Mouse (Mus musculus): ENCODE measurements around the gene Insr. TPM values are rescaled to one million over a fixed set of nuclear protein-coding genes. Genes with fewer than 3 reads are reported as not detected.

The Insr gene
- total and polyA plus RNA-seq, 3 experiments = 2.1 to 4.6 (median 3.0) TPM

DNA sequence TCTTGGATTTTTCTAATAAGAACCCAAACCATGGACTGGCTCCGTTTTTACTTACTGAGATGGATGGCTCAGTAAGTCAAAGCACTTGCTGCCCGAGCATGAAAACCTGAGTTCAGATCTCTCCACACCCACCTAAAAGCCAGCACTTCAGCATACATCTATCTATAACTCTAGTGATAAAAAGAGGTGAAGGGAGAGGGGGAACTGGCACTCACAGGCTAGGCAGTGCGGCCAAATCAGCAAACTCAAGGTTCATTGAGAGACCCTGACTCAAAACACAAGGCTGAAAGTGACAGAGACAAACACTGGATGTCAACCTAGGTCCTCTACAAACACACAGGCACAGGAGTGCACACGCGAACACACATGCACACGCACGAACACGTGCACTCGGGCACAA, 2.2 kb downstream of the Insr start:
- H3K4me3 ChIP-seq (replicated peaks in 1 of 3; ENCODE audit: low read depth in 2 of 3, low read length in 2 of 3, poor library complexity in 1 of 3) = no peak overlapping the region
- no peak overlapping the region for H3K4me2 ChIP-seq (ENCODE audit: insufficient read depth, low read depth, poor library complexity, severe bottlenecking)
- dilution Hi-C loops (cut with MboI; ENCODE audit: extremely low pct_ligation_motif_present, extremely low pct_unique_long_range_greater_than_20kb, low sequenced_read_pairs) = no loop called here
- H3K27ac ChIP-seq (ENCODE audit: insufficient read depth, low read depth) = no peak overlapping the region
- TF ChIP-seq RAD21 (IDR thresholded peaks at IDR 0.05; ENCODE audit: low read depth, low read length) (no peak), ELF1 (IDR thresholded peaks at IDR 0.05; ENCODE audit: low read depth, low read length) (no peak)
- DNase-seq (ENCODE audit: extremely low read depth) = no peak
- H3K79me2 ChIP-seq (replicated peaks; ENCODE audit: control insufficient read depth, extremely low read depth, insufficient read depth, poor library complexity, severe bottlenecking) = no peaks in the 10 kb centered on the region
- no peaks in the 10 kb centered on the region for H3K9me3 ChIP-seq (replicated peaks; ENCODE audit: low read length)
- no peak overlapping the region for H3K9ac ChIP-seq (ENCODE audit: insufficient read depth, low read depth)
- no peaks in the 10 kb centered on the region for H3K27me3 ChIP-seq (replicated peaks)
- peaks cover 0 to 21% of the 10 kb centered on the region in 2 experiments; a peak in 2 of 4 replicates for H3K4me1 ChIP-seq (ENCODE audit: control insufficient read depth in 1 of 2, insufficient read depth in 2 of 2)
- H3K36me3 ChIP-seq (replicated peaks in 1 of 2; ENCODE audit: control insufficient read depth in 1 of 2, insufficient read depth in 1 of 2, low read length in 1 of 2) = peaks cover 0 to 33% of the 10 kb centered on the region in 2 experiments
- in situ Hi-C loops (cut with MboI; ENCODE audit: low pct_ligation_motif_present, low pct_unique_long_range_greater_than_20kb, low sequenced_read_pairs) = no loop called here

DNA sequence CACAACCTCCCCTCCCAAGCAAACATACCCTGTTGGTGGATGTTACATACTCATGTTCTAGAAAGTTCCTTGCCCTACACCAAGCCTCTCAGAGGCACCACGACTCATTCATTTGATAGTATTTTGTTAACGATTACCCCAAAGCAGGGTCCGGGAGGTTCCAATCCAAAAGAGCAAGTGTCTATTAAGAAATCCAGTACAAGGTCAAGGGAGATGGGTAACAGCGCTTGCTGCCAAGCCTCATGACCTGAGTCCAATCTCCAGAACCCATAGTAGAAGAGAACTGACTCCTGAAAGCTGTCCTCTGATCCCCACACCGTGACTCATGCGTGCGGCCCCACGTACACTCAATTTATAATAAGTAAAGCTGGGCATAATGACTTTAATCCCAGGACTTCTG, 3.4 kb downstream of the Insr start:
- peaks cover 0 to 21% of the 10 kb centered on the region in 2 experiments; a peak in 2 of 4 replicates for H3K4me1 ChIP-seq (ENCODE audit: control insufficient read depth in 1 of 2, insufficient read depth in 2 of 2)
- no peak overlapping the region for H3K9ac ChIP-seq (ENCODE audit: insufficient read depth, low read depth)
- no peak overlapping the region for H3K4me3 ChIP-seq (replicated peaks in 1 of 3; ENCODE audit: low read depth in 2 of 3, low read length in 2 of 3, poor library complexity in 1 of 3)
- no peak overlapping the region for H3K27ac ChIP-seq (ENCODE audit: insufficient read depth, low read depth)
- H3K36me3 ChIP-seq (replicated peaks in 1 of 2; ENCODE audit: control insufficient read depth in 1 of 2, insufficient read depth in 1 of 2, low read length in 1 of 2) = peaks cover 0 to 38% of the 10 kb centered on the region in 2 experiments
- no peaks in the 10 kb centered on the region for H3K79me2 ChIP-seq (replicated peaks; ENCODE audit: control insufficient read depth, extremely low read depth, insufficient read depth, poor library complexity, severe bottlenecking)
- no peak for DNase-seq (ENCODE audit: extremely low read depth)
- no peak for TF ChIP-seq PAX5 (IDR thresholded peaks at IDR 0.05; ENCODE audit: low read length)
- TF ChIP-seq USF1 (IDR thresholded peaks at IDR 0.05; ENCODE audit: low read depth, low read length) = no peak
- TF ChIP-seq E2F4 (IDR thresholded peaks at IDR 0.05; ENCODE audit: insufficient replicate concordance, low read depth, low read length) = no peak
- no peak for TF ChIP-seq KAT2A (IDR thresholded peaks at IDR 0.05; ENCODE audit: insufficient replicate concordance, low read length)
- TF ChIP-seq ZC3H11A (IDR thresholded peaks at IDR 0.05; ENCODE audit: low read depth, low read length) = no peak
- no peak for TF ChIP-seq TCF12 (IDR thresholded peaks at IDR 0.05; ENCODE audit: low read depth, low read length)
- TF ChIP-seq MYC (IDR thresholded peaks at IDR 0.05; ENCODE audit: low read depth, low read length) = no peak
- no peak for TF ChIP-seq ZKSCAN1 (IDR thresholded peaks at IDR 0.05; ENCODE audit: borderline replicate concordance, low read depth, low read length)
- no peak for TF ChIP-seq MAZ (IDR thresholded peaks at IDR 0.05; ENCODE audit: low read depth, low read length)
- TF ChIP-seq BHLHE40 (IDR thresholded peaks at IDR 0.05; ENCODE audit: low read depth, low read length) = no peak
- TF ChIP-seq MAX (IDR thresholded peaks at IDR 0.05; ENCODE audit: low read length) = no peak
- TF ChIP-seq JUND (conservative IDR thresholded peaks at IDR 0.05; ENCODE audit: low read depth, low read length) = no peak
- no peak for TF ChIP-seq MEF2A (IDR thresholded peaks at IDR 0.05; ENCODE audit: borderline replicate concordance, low read depth, low read length)
- TF ChIP-seq HCFC1 (IDR thresholded peaks at IDR 0.05; ENCODE audit: low read depth, low read length) = no peak
- no peak for TF ChIP-seq GABPA (IDR thresholded peaks at IDR 0.05; ENCODE audit: insufficient replicate concordance, low read depth, low read length)
- TF ChIP-seq EP300 (IDR thresholded peaks at IDR 0.05; ENCODE audit: low read length) = no peak
- no peak for TF ChIP-seq ETS1 (conservative IDR thresholded peaks at IDR 0.05; ENCODE audit: low read depth, low read length)
- no peak for TF ChIP-seq POLR2A (IDR thresholded peaks at IDR 0.05; ENCODE audit: low read depth, low read length)
- no peak for TF ChIP-seq MXI1 (IDR thresholded peaks at IDR 0.05; ENCODE audit: low read depth, low read length)
- H3K4me2 ChIP-seq (ENCODE audit: insufficient read depth, low read depth, poor library complexity, severe bottlenecking) = no peak overlapping the region
- H3K27me3 ChIP-seq (replicated peaks) = no peaks in the 10 kb centered on the region
- dilution Hi-C loops (cut with MboI; ENCODE audit: extremely low pct_ligation_motif_present, extremely low pct_unique_long_range_greater_than_20kb, low sequenced_read_pairs) (no loop called here), in situ Hi-C loops (cut with MboI; ENCODE audit: low pct_ligation_motif_present, low pct_unique_long_range_greater_than_20kb, low sequenced_read_pairs) (no loop called here)
- no peaks in the 10 kb centered on the region for H3K9me3 ChIP-seq (replicated peaks; ENCODE audit: low read length)

All from CH12.LX (cell line).